Mouse (Mus musculus): ENCODE data around the gene Dynll1. TPM values are rescaled to one million over a fixed set of nuclear protein-coding genes. Genes with fewer than 3 reads are reported as not detected.
A peak's percentile ranks its signal among the peaks of the same experiment; 100 is the strongest.

Dynll1 gene
- 54.5 and 78.1 TPM in 2 replicates for polyA plus RNA-seq (2012; rRNA removed)

DNA sequence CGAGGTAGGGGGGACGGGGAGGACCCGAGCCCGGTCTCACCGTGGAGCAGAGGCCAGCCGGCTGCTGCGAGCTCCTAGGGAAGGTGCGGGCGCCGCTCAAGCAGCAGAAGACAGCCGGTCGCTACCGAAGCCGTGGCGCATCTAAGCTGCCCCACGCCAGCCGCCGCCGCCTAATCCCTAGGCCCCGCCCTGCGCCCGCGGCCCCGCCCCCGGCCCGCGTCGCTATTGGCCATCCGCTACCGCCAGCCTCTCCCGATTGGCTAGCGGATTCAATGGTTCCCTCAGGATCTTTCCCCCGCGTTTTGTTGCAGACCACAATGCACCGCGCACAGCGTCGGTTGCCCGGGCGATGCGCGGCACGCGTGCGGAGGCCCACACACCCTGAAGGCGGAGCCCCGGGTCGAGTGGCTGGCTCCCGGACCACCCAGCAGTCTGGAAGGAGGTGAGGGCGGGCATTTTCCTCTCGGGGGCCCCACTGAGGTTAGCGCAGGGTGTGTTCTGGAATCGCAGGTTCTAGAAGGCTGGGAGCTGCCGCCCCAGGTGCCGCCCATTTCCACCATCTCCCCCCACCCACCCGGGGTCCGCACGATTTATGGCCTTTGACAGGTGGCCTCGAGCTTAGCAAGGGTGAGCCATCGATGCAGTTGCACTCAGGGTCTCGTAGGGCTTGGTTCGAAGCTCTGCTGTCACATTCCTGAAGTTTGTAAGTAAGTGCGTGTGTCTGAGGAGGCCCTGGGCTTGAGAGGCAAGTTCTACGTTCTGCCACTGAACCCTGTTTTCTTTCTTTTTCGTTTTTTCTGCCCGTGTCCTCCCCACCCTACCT lies at the start of gene Dynll1:
Gene Dynll1, minus strand, starts transcription at position 208 of the 823 bp plus-strand sequence.
- H3K4me3 ChIP-seq (ENCODE audit: low read depth, low read length): peak within 1 kb of the TSS; percentile 98
- under 1% methylated on average over 66 of the region's 66 CpGs for WGBS
- no peaks in the 10 kb centered on the region for H3K27me3 ChIP-seq (ENCODE audit: control insufficient read depth, insufficient read depth, low read length)
- H3K27ac ChIP-seq (ENCODE audit: insufficient read depth, low read depth, low read length): peak within 1 kb of the TSS; percentile 72
- H3K4me1 ChIP-seq (ENCODE audit: control insufficient read depth, insufficient read depth, insufficient read length, low read length): peaks cover 7% of the 10 kb centered on the region
- peaks cover 16% of the 10 kb centered on the region for H3K36me3 ChIP-seq (ENCODE audit: control insufficient read depth, insufficient read depth, low read length)
- no peak for TF ChIP-seq CTCF (IDR thresholded peaks at IDR 0.05; ENCODE audit: extremely low read depth, insufficient read length, insufficient replicate concordance, low read depth, low read length)
- TF ChIP-seq POLR2A (IDR thresholded peaks at IDR 0.05; ENCODE audit: low read depth, low read length): peak; percentile 93

DNA sequence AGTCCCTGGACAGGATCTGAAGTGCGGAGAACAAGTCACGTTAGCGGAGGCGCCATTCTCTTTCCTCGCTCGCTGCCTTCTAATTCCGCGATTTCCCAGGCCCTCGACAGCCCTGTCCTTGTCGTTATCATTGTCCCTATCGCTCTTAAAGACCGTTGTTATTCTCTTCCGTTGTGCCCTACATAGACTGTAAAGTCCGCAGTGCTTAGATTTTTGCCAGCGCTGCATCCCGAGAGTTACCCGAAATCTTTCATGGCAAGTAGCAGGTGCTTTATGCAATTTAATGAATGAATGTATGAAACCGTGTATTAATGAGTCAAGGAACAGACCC lies 48.4 kb upstream of the Dynll1 start:
- Histone ChIP-seq H3K36me3 (ENCODE audit: control insufficient read depth, insufficient read depth, low read length) (peaks cover 18% of the 10 kb centered on the region), H3K27me3 (ENCODE audit: control insufficient read depth, insufficient read depth, low read length) (no peaks in the 10 kb centered on the region), H3K4me3 (ENCODE audit: low read depth, low read length) (peak overlapping the region; percentile 97), H3K27ac (ENCODE audit: insufficient read depth, low read depth, low read length) (peak overlapping the region; percentile 67), H3K4me1 (ENCODE audit: control insufficient read depth, insufficient read depth, insufficient read length, low read length) (peaks cover 5% of the 10 kb centered on the region; the same call in 1 of the 2 replicates)
- TF ChIP-seq CTCF (IDR thresholded peaks at IDR 0.05; ENCODE audit: extremely low read depth, insufficient read length, insufficient replicate concordance, low read depth, low read length) (0 out of 2 replicates have a peak, but pooled peaks have one; percentile 24), POLR2A (IDR thresholded peaks at IDR 0.05; ENCODE audit: low read depth, low read length) (no peak)
- WGBS: under 1% methylated on average over 18 of the region's 18 CpGs

DNA sequence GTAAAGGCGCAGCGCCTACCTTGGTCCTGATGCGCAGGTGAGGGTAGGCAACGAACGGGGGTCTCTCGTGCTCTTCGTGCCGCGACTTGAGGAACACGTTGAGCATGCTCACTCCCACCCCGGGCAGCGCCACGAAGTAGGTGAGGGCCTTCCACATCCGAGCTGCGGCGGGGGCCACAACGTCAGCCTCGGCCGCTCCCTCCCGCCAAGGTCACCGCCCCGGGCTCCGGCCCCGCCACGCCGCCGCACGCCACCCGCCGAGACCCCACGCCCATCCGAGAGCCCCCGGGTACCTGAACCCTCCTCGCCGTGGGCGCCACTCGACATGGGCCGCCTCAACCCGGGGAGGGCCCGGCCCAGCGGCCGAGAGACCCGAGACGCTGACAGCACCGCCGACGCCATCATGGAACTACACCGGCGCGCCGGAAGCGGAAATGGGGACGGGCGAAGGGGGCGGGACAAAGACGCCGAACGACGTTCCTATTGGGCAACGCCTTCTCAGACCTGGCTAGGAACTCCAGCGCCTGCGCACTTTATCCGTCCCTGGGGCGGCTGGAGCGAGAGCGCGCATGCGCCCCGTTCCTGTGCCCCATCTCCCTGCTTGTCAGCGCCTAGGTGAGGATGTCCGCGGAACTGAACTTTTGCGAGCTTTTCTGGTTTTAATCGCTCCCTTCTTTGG lies 47.9 kb upstream of the Dynll1 start, which contains the start of gene Cox6a1:
Gene Cox6a1, minus strand, starts transcription at position 436 of the 679 bp plus-strand sequence.
- Histone ChIP-seq H3K4me3 (ENCODE audit: low read depth, low read length) (peak within 1 kb of the TSS; percentile 97), H3K27me3 (ENCODE audit: control insufficient read depth, insufficient read depth, low read length) (no peaks in the 10 kb centered on the region), H3K4me1 (ENCODE audit: control insufficient read depth, insufficient read depth, insufficient read length, low read length) (peaks cover 5% of the 10 kb centered on the region; the same call in 1 of the 2 replicates), H3K36me3 (ENCODE audit: control insufficient read depth, insufficient read depth, low read length) (peaks cover 22% of the 10 kb centered on the region), H3K27ac (ENCODE audit: insufficient read depth, low read depth, low read length) (peak within 1 kb of the TSS; percentile 67)
- TF ChIP-seq POLR2A (IDR thresholded peaks at IDR 0.05; ENCODE audit: low read depth, low read length): peak; percentile 70; the same call in 1 of the 2 replicates
- TF ChIP-seq CTCF (IDR thresholded peaks at IDR 0.05; ENCODE audit: extremely low read depth, insufficient read length, insufficient replicate concordance, low read depth, low read length): no peak; the same call in 1 of the 2 replicates
- WGBS: 1% methylated on average over 73 of the region's 74 CpGs

DNA sequence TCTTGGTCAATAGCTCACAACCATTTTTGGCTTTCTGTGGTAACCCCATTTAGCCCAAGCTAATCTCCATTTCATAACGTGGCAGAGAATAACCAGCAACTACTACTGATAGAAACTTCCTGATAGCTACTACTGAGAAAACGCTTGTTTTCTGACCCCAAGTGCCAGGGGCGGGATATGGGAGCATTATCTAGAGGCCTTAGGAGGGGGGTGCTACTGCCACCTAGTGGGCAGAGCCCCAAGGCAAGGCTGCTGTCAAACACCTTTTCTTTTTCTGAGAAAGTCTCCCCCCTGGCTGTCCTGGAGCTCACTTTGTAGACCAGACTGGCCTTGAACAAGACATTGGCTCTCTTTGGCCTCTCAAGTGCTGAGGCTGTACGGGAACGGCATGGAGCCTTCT lies 46.8 kb upstream of the Dynll1 start:
- Histone ChIP-seq H3K4me3 (ENCODE audit: low read depth, low read length) (peak overlapping the region; percentile 97), H3K36me3 (ENCODE audit: control insufficient read depth, insufficient read depth, low read length) (peaks cover 33% of the 10 kb centered on the region), H3K27me3 (ENCODE audit: control insufficient read depth, insufficient read depth, low read length) (no peaks in the 10 kb centered on the region), H3K4me1 (ENCODE audit: control insufficient read depth, insufficient read depth, insufficient read length, low read length) (peaks cover 5% of the 10 kb centered on the region; the same call in 1 of the 2 replicates), H3K27ac (ENCODE audit: insufficient read depth, low read depth, low read length) (no peak overlapping the region)
- WGBS: 0% methylated on average over 5 of the region's 5 CpGs
- TF ChIP-seq POLR2A (IDR thresholded peaks at IDR 0.05; ENCODE audit: low read depth, low read length): no peak
- peak; percentile 93; the same call in 1 of the 2 replicates for TF ChIP-seq CTCF (IDR thresholded peaks at IDR 0.05; ENCODE audit: extremely low read depth, insufficient read length, insufficient replicate concordance, low read depth, low read length)

DNA sequence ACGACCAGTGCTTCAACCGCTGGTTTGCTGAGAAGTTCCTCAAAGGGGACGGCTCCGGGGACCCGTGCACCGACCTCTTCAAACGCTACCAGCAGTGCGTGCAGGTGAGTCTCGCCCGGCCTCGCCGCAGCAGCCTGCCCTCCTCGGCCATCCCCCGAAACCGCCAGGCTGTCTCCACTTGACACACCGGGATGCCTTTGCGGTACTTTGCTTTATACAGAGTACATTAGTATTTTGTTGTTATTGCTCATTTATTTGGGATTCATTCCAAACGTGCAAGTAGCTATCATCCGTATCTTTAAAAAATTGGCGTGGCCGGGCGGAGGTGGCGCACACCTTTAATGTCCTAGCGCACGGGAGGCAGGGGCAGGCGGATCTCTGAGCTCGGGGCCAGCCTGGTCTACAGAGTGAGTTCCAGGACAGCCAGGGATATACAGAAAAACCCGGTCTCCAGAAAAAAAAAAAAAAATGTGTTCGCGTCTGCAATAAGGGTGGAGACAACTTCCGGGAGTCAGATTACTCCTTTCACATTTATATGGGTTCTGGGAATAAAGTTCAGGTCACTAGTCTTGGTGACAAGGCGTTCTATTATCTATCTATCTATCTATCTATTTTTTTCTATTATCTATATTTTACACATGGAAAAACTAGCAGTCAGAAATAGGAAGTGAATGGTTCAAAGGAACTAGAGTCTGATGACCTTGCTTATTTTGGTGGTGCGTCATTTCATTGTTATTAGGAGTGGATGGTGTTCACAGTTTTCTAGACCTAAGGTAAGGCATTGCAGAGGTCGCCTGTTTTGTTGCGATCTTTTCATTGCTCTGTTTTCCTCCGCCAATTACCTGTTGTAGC lies 40.7 kb upstream of the Dynll1 start:
- Histone ChIP-seq H3K27ac (ENCODE audit: insufficient read depth, low read depth, low read length) (peak overlapping the region; percentile 60), H3K27me3 (ENCODE audit: control insufficient read depth, insufficient read depth, low read length) (no peaks in the 10 kb centered on the region), H3K4me1 (ENCODE audit: control insufficient read depth, insufficient read depth, insufficient read length, low read length) (peaks cover 5% of the 10 kb centered on the region; the same call in 1 of the 2 replicates), H3K4me3 (ENCODE audit: low read depth, low read length) (peak overlapping the region; percentile 98), H3K36me3 (ENCODE audit: control insufficient read depth, insufficient read depth, low read length) (peaks cover 33% of the 10 kb centered on the region)
- TF ChIP-seq POLR2A (IDR thresholded peaks at IDR 0.05; ENCODE audit: low read depth, low read length): no peak
- TF ChIP-seq CTCF (IDR thresholded peaks at IDR 0.05; ENCODE audit: extremely low read depth, insufficient read length, insufficient replicate concordance, low read depth, low read length): no peak
- 5% methylated on average over 36 of the region's 36 CpGs for WGBS

DNA sequence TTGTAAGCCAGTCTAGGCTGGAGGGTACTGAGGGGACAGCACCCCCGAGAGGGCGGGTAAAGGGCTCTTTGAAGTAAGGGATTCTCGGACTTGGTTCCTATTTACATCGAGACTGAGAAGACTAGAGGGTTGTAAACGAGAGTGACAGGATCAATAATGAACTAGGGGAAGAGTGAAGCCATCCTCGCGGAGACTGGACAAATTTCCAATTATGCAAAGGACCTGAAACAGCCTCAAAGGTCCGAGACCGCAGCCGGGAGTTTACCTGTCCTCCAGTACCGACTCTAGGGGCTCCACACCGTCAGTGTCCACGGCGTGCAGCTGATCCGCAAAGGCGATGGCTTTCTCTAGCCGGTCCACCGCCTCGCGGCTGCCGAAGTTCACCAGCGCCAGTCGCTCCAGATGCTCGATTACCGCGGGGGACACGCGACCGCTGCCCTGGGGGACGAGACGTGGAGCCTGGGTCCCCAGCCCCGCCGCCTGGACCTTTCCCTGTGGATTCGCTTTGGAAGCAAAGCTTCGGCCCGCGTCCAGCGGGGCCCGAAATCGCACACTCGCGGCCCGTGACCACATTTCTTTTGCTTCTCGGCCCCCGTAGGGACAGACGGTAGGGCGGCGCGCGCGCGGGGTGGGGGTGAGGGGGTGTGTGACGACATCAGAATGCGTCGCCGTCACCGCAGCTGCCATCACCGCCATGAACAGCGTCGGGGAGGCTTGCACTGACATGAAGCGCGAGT lies 39.9 kb upstream of the Dynll1 start, which contains the start of the genes Gatc and Triap1:
Gene Gatc, minus strand, starts transcription at position 602 of the 737 bp plus-strand sequence.
Gene Triap1, plus strand, starts transcription at position 649 of the 737 bp plus-strand sequence.
- H3K4me1 ChIP-seq (ENCODE audit: control insufficient read depth, insufficient read depth, insufficient read length, low read length): peaks cover 5% of the 10 kb centered on the region; the same call in 1 of the 2 replicates
- TF ChIP-seq POLR2A (IDR thresholded peaks at IDR 0.05; ENCODE audit: low read depth, low read length) (no peak; the same call in 1 of the 2 replicates), CTCF (IDR thresholded peaks at IDR 0.05; ENCODE audit: extremely low read depth, insufficient read length, insufficient replicate concordance, low read depth, low read length) (no peak; the same call in 1 of the 2 replicates)
- H3K4me3 ChIP-seq (ENCODE audit: low read depth, low read length): peak within 1 kb of the TSS; percentile 98
- no peaks in the 10 kb centered on the region for H3K27me3 ChIP-seq (ENCODE audit: control insufficient read depth, insufficient read depth, low read length)
- peak within 1 kb of the TSS; percentile 71 for H3K27ac ChIP-seq (ENCODE audit: insufficient read depth, low read depth, low read length)
- H3K36me3 ChIP-seq (ENCODE audit: control insufficient read depth, insufficient read depth, low read length): peaks cover 31% of the 10 kb centered on the region
- under 1% methylated on average over 62 of the region's 62 CpGs for WGBS
